Mouse (Mus musculus) spleen, adult 18-20 months (tissue): ENCODE data around the gene Fam149b.
"Not testable (repeated sequence)": the region's sequence is repeated elsewhere in the genome, so short reads cannot be mapped to it uniquely, and the experiment has no call there.

ENCODE experiments used
- DNase-seq, 2 experiments: peaks; one replicate each; pipeline ENCODE4 v3.0.0; 2022; ENCODE audit warnings: mixed read lengths in 2 of 2

The Fam149b gene

DNA sequence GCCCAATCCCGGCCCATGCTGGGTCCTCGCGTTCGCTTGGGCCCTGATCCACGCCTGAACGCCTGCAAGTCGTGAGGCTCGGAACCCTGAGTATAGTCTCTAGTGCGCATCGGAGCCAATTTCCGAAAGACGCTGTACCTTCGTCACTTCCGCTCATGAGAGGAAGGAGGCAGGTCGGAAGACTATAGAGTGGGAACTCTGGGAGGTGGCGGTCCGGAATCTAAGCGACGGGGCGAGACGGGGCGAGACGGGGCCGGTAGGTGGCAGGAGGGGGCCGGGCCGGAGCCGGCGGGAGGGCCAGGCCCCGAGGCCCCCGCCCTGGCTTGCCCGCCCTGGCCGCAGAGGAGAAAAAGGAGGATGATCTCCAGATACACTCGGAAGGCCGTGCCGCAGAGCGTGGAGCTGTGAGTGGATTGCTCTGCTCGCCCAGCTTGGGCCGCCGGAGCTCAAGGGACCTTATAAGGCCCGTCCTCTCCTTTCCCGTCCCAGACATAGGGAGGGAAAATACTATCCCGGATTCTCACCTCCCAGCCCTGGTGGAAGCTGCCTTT is at the start of gene Fam149b, which contains the start of gene Ecd:
Fam149b (plus strand) TSS at position 172 of the 551 bp plus-strand sequence.
Ecd (minus strand) TSS at position 131 of the 551 bp plus-strand sequence.
- DNase-seq = peak; percentile 85 to 87

DNA sequence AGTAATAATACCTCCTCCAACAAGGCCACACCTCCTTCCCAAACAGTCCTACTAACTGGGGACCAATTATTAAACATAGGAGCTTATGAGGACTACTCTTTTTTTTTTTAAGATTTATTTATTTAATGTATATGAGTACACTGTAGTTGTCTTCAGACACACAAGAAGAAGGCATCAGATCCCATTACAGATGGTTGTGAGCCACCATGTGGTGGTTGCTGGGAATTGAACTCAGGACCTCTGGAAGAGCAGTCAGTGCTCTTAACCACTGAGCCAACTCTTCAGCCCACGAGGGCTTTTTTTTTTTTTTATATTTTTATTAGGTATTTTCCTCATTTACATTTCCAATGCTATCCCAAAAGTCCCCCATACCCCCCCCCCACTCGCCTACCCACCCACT is 42.9 kb upstream of the Fam149b start:
- not testable (repeated sequence) for DNase-seq

DNA sequence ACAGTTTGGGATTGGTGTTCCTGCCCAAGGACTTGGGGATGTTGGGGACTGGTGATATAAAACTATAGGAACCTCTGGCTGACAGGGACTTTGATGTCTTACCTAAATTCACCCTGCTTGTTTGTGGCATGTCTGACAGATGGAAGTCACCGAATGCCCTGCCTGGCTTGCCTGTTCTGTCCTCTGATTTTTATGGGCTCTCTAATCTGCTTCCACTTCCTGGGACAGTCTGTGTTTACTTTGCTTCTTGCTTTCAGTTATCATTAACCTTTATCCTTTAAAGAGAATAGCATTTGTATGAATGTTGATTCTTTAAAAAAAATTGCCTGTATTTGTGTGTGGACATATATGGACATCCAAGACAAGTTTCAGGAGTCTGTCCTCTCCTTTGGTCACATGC is 32.8 kb upstream of the Fam149b start:
- no peak for DNase-seq

DNA sequence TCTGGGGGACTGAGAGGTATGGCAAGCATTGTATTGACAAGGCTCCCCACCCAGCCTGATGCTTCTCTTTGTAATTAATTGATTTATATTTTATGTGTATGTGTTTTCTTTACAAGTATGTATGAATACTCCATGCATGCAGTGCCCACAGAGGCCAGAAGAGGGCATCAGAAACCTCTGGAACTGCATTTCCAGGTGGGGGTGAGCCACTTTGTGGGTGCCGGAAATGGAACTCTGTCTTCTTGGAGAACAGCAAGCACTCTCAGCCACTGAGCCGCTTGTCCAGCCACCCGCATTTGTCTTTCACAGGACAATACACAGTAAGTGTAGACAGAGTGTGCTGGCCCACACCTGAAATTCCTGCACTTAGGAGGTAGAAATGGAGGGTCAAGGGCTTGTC is 28.5 kb upstream of the Fam149b start:
- peak; percentile 18 to 63 for DNase-seq

DNA sequence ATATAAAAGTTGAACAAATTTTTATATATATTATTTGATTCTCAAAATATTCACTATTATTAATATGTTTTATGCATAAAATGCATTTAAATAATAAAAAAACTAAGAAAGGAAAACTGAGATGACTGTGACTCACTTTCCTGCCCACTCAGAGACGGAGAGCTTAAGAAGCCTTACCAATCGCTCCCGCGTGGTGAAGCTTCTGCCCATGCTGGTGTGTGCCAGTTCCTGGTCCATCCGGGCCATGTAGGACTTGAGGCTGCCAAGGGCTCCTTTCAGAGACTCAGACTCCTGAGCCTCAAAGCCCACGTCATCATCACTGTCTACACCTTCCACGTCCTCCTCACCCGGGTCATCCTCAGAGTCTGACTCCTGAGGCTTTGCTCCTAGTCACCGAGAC is 23.8 kb upstream of the Fam149b start:
- DNase-seq = no peak

DNA sequence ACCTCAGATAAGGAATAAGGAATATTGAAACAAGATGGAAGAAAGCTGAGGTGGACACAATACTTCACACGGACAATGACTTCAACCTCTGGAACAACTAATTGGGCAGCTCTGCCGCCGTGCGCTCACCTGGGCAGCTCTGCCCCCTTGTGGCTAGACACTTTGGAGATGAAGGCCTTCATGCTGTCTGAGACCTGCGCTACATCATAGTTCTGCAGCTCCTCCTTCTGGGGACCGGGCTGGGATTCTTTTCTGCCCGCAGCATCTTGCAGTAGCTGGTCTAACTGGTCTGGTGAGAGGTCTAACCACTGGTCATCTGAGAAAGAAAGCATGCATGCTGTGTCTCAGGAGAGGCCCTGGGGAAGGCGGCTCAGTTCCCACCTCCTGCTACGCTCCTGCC is 19.5 kb upstream of the Fam149b start:
- peak in 1 of 2 experiments; percentile 23 for DNase-seq

DNA sequence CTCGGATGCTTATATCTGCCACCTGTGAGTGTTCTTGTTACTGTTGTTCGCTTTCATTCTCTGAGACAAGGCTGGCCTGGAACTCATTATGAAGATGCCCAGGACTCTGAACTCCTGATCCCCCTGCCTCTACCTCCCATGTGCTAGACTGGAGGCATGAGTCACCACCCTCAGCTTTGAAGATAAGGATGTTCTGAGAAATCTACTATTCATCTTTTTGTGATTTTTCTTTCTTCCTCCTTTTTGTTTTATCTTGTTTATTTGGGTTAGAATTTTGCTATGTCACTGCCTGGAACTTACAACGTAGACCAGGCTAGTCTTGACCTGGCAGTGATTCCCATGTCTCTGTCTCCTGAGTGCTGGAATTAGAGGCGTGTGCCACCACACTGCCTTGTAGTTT is 16.6 kb upstream of the Fam149b start:
- DNase-seq = no peak

DNA sequence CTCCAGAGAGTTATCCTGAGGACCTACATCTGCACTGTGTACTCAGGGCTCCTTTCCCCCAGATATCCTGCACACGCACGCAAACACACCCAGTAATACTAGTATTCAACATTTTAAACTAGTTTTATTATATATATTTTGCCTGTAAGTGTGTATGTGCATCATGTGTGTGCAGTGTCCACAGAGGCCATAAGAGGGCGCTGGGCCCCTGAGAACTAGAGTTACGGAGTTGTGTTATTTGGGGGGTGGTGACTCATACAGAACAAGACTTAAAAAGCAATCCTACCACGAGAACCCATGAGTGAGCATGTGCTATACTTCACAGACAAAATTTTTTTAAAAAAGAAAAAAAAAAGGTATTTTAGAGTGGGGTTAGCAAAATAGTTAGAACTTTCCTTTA is 8.5 kb upstream of the Fam149b start:
- DNase-seq = no peak

DNA sequence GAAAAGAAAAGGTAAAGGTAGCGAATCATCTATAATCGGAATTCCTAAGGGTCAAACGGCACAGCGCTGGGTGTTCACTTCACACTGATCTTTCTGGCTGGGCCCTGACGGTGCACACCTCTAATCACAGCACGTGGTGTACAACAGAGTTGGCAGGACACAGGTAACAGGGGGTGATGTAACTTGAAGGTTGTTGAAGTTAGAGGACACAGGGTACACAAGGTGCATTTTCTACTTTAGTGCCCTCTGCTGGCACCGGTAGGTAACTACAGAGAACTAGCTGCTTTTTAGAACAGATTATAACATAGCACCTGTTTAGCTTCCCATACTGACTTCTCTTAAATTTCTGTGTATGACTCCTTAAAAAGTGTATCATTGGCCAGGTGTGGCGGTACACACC is 7.8 kb upstream of the Fam149b start:
- peak in 1 of 2 experiments; percentile 35 for DNase-seq

DNA sequence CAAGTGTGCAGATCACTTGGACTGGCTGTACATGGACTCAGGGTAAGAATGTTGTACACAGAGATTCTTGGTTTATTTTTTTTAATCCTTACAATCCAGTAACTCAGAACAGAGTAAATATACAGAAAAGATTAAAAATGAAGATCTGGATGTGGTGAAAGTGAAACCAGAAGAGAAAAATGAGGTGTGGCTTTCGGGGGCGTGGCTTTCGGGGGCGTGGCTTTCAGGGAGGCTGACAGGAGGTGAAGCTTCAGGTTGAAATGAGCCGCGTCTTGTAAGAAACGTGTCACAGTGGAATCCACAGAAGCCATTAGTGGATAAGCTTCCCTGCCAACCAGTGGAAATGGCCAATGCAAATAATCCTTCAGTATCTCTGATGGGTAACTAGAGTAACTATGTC is 7.1 kb upstream of the Fam149b start:
- DNase-seq = peak in 1 of 2 experiments; percentile 13

DNA sequence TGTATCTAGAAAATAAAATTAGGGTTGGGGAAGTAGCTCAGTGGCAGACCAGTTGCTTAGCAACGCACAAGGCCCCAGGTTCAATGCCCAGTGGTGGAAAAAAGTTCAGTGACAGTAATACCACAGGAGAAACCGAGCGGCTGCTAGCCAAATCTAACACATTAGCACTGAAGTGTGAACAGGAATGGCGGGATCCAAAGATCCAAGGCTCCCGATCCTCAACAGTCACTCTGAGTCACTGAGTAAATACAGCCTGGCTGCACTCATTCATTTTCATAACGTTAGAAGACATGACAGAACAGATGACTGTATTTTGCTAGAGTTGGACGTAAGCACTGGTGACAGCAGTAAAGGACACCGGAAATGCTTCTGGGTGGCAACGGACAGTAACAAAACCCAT is 2.1 kb upstream of the Fam149b start:
- DNase-seq = no peak

DNA sequence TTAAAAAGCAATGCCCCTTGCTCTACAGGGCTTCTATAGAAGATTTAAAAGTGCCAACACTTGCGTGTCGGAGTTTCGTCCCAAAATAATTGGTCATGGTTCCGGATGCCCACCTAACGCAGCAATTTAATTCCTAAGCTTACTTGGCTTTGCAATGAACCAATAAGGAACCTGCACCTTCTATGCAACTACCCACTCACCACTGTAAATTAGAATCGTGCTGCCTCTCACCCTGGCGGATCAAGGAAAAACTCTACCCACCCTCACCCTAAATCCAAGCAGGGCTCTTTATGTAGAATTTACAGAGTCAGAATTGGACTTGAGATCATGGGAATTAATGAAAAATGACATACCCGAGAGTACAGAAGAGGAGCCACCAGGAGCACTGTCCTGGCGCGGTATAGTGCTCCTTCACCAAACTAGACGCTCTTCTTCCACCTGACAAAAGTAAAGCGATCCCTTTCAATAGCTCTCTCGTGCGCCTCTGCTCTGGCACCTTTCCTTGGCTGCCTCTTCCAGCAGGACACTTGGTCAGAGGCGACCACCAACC is 446 bp upstream of the Fam149b start:
- no peak for DNase-seq

DNA sequence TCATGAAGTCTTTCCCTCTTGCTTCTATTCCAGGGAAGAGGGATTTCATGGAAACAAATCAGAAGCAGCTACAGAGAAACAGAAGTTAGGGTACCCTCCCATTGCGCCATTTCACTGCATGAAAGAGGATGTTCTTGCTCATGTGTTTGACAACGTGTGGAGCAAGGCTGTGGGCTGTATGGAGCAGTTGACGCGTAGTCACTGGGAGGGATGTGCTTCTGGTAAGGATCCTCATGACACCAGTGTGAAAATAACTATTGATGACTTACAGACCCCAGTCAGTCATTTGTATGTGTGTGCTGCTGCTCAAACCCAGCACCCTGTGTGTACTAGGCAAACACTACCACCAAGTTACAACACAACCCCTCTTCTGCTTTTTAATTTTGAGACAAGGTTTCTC is 15.3 kb downstream of the Fam149b start:
- no peak for DNase-seq

DNA sequence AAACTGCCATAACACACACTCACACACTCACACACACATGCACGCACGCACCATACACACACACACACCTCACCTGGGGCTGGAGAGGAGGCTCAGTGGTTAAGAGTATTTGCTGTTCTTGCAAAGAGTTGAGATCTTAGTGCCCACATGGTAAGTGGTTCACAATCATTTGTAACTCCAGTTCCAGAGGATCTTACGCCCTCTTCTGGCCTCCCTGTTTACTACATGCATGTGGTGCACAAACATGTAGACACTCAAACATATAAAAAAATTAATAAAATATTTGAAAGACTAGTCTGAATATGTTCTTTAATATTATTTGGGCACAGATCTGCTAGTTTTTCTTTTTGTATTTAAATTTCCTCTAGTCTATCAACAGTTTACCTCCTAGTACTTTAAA is 20.3 kb downstream of the Fam149b start:
- no peak for DNase-seq

DNA sequence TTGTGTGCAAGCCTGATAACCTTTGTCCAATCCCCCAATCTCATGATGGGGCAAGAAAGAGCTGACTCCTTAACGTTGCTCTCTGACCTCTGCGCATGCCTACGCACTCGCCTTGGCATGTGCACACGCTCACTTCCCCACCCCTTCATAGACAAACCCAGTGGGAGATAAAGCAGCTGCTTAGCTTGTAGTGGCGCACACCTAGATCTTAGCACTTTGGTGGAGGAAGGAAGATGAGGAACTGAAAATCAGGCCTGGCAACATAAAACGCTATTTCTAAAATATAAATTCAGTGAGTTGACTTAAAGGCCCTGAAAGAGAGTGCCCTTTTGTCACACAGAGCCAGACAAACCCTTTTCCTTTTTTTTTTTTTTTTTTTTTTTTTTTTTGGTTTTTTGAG is 22.8 kb downstream of the Fam149b start:
- peak in 1 of 2 experiments; percentile 27 for DNase-seq

DNA sequence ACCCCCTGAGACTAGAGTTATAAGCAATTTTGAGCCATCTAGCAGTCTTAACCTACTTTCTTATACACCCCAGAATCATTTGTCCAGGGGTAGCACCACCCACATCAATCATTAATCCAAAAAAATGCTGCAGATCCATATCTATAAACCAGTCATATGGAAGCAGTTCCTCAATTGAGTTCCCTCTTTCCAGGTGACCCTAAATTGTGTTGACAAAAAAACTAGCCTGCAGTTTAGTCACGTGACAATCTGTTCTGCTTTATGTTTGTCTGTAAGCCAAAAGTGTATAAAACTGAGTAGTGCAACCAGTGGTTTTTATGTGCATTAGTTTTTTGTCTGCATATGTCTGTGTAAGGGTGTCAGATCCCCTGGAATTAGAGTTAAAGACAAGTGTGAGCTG is 23.9 kb downstream of the Fam149b start:
- DNase-seq = no peak

DNA sequence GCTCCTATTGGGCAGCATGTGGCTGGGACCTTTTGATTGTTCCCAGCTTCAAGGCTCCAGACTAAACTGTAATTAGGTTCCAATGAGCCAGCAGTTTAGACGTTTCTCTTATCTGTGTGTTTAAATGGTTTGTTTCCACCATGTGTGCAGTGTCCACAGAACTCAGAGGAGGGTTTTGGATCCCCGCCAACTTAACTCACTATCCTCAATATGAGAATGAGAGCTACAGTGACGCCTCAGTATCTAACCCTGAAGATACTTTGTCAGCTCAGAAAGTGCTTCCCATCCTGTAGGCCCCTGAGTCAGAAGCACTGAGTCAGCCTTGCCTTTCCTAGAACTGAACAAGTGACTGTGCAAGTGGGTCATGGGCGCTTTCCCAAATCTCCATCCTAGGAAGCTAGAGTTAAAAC is 29.2 kb downstream of the Fam149b start:
- DNase-seq = no peak

DNA sequence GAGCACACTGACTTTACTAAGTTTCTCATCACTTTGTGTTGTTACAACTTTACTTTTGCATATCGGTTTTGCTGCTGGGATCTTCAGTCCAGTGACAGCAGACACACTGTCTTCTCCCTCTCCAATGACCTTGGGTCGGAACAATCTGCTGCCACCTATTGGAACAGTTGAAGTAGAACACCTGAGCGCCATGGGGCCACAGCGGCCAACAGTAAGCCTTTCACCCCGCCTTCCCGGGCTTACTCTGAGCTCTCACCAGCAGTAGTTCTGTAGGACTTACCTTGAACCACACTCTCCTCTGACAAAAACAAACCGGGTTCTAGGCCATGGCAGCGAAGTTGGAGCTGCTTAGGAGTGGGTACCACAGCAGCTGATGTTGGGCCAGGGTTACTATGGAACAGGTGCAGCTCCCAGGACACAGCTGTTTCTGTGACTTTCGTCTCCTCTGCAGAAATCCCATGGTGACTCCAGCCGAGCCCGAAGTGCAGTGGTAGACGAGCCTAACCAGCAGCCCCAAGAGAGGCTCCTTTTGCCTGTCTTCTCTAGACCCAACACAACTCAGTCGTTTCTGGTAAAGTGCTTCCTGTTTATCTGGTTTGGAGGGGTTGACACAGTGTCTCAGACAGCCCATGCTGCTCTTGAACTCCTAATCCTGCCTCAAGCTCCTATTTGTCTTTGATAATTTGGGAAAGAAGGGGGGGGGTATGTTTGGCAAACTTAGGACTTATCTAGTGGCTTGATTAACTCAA is 30.5 kb downstream of the Fam149b start:
- peak; percentile 56 for DNase-seq

DNA sequence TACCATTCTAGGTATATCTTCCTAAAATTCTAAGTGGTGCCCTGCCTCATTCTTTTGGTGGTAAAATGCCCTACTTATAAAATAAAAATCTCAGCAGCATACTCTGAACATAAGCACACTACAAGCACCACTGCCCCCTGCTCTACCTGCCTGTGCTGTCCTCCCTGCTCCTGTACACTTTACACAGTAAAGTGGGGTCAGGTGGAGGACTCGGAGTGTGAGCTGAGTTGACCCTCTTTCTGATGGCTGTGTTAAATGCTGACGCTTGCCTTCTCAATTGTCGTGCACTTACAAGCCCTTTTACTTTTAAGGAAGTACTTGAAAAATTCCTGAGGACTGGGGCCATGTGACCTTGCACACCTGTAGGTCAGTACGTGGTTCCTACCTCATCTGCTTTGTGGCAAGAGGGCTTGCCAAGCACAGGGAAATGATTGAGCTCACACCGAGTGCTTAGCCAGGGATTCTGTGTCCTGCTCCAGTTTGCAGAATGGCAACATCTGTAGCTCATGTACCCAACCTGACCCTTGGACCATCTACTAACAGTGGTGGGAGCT is 31.2 kb downstream of the Fam149b start:
- peak in 1 of 2 experiments; percentile 36 for DNase-seq

DNA sequence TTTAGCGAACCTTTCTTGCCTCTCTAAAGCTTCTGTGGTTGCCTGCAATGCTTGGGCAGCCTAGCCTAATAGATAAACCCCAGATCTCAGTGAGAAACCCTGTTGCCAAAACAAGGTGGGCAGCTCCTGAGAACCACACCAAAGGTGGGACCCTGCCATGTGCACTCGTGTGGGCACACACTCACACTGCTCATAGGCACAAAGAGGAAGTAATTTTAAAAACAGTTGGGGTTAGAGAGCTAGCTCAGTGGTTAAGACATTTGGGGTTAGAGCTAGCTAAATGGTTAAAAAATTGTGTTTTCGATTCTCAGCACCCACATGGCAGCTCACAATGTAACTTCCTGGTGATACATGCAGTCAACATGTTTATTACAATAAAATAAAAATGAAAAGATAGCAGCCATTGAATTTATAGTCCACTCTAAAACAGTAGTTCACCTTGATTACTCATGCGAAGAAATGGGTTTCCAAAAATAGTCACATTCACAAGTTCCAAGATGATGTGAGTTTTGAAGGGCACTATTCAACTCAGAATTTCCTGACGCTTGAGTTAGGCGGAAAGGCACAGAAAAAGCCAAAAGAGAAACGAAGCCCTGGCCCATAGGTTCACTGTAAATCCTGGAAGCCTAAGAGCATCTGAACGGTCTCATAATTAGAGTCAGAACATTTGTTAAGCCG is 31.9 kb downstream of the Fam149b start:
- peak in 1 of 2 experiments; percentile 58 for DNase-seq

DNA sequence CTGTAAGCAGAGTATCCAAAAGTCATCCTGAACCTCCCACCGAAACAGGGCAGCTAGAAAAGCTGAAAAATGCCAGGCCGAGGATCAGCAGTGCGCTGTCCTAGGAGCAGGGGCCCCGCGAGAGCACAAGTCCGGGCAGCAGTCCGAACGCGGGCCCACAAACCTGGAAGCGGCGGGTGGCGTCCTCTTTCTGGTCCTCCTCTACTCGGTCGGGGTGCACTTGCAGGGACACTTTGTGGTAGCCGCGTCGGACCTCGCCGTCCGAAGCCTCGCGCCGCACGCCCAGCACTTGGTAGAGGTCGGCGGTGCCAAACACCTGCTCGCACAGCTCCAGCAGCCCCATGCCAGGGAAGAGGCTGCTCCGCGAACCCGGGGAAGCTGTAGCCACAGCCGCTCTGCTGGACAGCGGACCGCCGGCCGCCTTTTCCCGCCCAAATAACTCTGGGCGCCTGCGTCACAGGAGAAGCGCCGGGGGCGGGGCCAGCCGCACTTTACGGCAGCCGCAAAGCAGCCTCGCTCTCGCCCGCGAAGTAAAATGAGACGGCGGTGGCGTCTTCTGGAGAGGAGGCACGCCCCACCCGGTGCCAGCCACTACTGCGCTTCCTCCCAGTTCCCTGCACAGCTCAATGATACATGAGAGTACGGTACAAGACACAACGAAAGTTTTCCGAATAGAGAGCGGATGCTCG is 40.6 kb downstream of the Fam149b start, which contains the start of gene Dnajc9:
Dnajc9 (minus strand) TSS at position 470 of the 689 bp plus-strand sequence.
- DNase-seq = peak; percentile 91 to 96

DNA sequence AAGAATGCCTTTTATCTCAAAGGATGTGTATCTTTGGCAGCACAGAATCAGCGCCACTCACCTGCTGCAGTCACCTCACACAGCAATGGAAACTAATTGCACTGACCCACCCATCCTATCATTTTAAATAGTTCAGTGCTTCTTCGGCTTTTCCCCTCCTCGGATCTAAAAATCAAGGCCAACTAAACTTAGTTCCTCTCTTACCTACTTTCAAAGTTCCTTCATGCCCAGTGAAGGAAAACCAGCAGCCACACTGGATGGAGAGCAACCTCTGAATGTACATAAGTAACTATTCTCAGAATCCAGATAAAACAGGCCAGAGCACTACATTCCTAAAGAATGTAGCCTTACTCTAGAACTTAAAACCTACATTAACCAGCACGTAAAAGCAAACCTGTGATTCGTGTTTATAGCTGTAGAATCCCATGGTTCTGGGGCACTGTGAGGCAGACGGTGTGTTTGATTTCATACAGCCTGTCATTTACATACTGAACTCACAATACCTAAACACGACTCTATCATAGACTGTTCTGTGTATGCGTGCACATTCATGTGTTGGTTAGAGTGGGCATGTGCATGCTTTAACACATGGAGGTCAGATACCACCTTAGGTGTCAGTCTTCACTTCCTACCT is 41.6 kb downstream of the Fam149b start:
- no peak for DNase-seq
